In the genomic region with DNA sequence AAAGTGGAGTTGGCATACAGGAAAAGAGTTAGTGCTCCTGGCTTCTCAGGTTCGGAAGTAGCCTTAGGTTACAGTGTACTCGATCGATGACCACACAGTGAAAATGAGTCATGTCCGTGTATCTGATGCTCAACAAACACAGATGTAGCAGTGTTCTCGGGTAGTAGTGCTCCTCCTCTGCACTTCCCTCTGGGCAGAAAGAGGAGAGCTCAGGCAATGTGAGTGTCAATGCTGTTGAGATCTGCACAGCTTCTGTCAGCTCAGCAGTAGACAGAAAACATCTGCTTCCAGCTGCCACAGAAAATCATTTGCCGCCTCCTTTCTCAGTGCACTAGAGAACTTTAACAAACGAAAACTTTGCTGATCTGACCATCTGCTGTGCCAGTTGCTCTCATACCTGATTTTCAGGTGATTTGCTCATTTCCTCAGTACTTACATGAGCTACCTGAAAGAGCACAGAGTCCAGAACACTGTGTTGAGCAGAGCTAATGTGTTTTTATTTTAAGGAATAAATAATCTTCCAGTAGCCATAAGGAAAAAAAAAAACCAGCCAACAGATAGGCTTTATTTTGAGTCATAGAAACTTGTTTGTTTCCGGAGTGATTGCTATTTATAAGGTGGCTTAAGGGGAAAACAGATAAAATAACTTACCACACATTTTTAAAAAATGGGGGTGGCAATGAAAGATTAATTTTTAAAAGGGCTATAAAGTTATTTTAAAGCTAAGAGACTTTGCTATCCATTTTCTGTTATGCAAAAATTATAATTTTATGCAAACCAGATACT, we compare ENCODE assay signal across 1 mouse cellular context.
TF ChIP-seq lines count a peak whose summit lies in the region.

No protein-coding gene starts in this region.

TF ChIP-seq in myocyte, 11 proteins besides CTCF, POLR2A, EP300 and RAD21 (continued from another document):
- TF ChIP-seq POLR2AphosphoS2 (IDR thresholded peaks at IDR 0.05; ENCODE audit: insufficient read length, low read depth): no peak
- TF ChIP-seq TCF3 (IDR thresholded peaks at IDR 0.05; ENCODE audit: insufficient read length, low read depth): no peak
- TF ChIP-seq MYOD1 (IDR thresholded peaks at IDR 0.05; ENCODE audit: control insufficient read depth in 1 of 3, insufficient read length in 2 of 3, low read depth in 2 of 3): no peak
- no peak for TF ChIP-seq CEBPB (IDR thresholded peaks at IDR 0.05; ENCODE audit: insufficient read depth, poor library complexity, severe bottlenecking)
- no peak for TF ChIP-seq USF1 (IDR thresholded peaks at IDR 0.05; ENCODE audit: low read depth)
